Mouse (Mus musculus) CH12.LX (cell line): Measurements from ENCODE around the gene Foxp1. TPM values are rescaled to one million over a fixed set of nuclear protein-coding genes. Genes with fewer than 3 reads are reported as not detected.

Experiments
- DNase-seq: peaks from one replicate; pipeline ENCODE4 v3.0.0-alpha.2; 2013; ENCODE audit errors: extremely low read depth
- H3K27ac ChIP-seq: 2 replicates; pipeline ENCODE4 v1.5.1; 2012; ENCODE audit warnings: low read depth, mild to moderate bottlenecking, control low read depth, moderate library complexity; ENCODE audit not compliant: insufficient read depth
- H3K27me3 ChIP-seq: replicated peaks from 2 replicates; pipeline ENCODE3; 2012; ENCODE audit warnings: inconsistent platforms
- H3K36me3 ChIP-seq, 2 experiments: replicated peaks in 1 of 2; 2 replicates each; pipeline versions ENCODE3 to v1.6.1; 2012; ENCODE audit warnings: inconsistent platforms in 1 of 2, low read length in 1 of 2, mild to moderate bottlenecking in 1 of 2, mixed read lengths in 1 of 2, moderate library complexity in 1 of 2; ENCODE audit not compliant: control insufficient read depth in 1 of 2, insufficient read depth in 1 of 2
- H3K4me1 ChIP-seq, 2 experiments: 2 replicates each; pipeline ENCODE4 v1.6.1; 2012; ENCODE audit warnings: inconsistent platforms in 1 of 2, moderate library complexity in 1 of 2; ENCODE audit not compliant: insufficient read depth in 2 of 2, control insufficient read depth in 1 of 2
- H3K4me2 ChIP-seq: 2 replicates; pipeline ENCODE4 v1.6.1; 2012; ENCODE audit warnings: low read depth, mild to moderate bottlenecking, control low read depth; ENCODE audit not compliant: poor library complexity, insufficient read depth, severe bottlenecking
- H3K4me3 ChIP-seq, 3 experiments: fragments of 150-350 bp in 1 of 3; sonication (generic) in 1 of 3; replicated peaks in 1 of 3; 2 replicates each; pipeline versions ENCODE3 to v1.5.1; 2011 to 2012; ENCODE audit warnings: low read depth in 2 of 3, low read length in 2 of 3, mild to moderate bottlenecking in 2 of 3, moderate library complexity in 2 of 3, control low read depth in 1 of 3, improper control_type of control experiment in 1 of 3, inconsistent platforms in 1 of 3, mixed read lengths in 1 of 3; ENCODE audit not compliant: poor library complexity in 1 of 3
- H3K79me2 ChIP-seq: replicated peaks from 2 replicates; pipeline ENCODE4 v1.6.1; 2012; ENCODE audit warnings: mild to moderate bottlenecking, moderate library complexity; ENCODE audit not compliant: control insufficient read depth, poor library complexity, insufficient read depth, severe bottlenecking; ENCODE audit errors: extremely low read depth
- H3K9ac ChIP-seq: 2 replicates; pipeline ENCODE4 v1.6.1; 2012; ENCODE audit warnings: low read depth, mild to moderate bottlenecking, control low read depth, moderate library complexity; ENCODE audit not compliant: insufficient read depth
- H3K9me3 ChIP-seq: replicated peaks from 2 replicates; pipeline ENCODE3; 2012; ENCODE audit warnings: low read length, inconsistent platforms, mixed read lengths
- BHLHE40 ChIP-seq: IDR thresholded peaks from 2 replicates; pipeline ENCODE4 v1.6.1; 2011; ENCODE audit warnings: mild to moderate bottlenecking, low read depth, low read length, improper control_type of control experiment
- E2F4 ChIP-seq: IDR thresholded peaks from 2 replicates; pipeline ENCODE4 v1.6.1; 2011; ENCODE audit warnings: low read depth, low read length, improper control_type of control experiment; ENCODE audit not compliant: insufficient replicate concordance
- ELF1 ChIP-seq: IDR thresholded peaks from 2 replicates; pipeline ENCODE4 v1.6.1; 2014; ENCODE audit warnings: low read depth, mild to moderate bottlenecking, inconsistent platforms, low read length, improper control_type of control experiment
- EP300 ChIP-seq: IDR thresholded peaks from 2 replicates; pipeline ENCODE4 v1.6.1; 2011; ENCODE audit warnings: low read length, improper control_type of control experiment
- ETS1 ChIP-seq: conservative IDR thresholded peaks from 2 replicates; pipeline ENCODE4 v1.6.1; 2012; ENCODE audit warnings: low read depth, mild to moderate bottlenecking, inconsistent platforms, low read length, improper control_type of control experiment, moderate library complexity
- GABPA ChIP-seq: IDR thresholded peaks from 2 replicates; pipeline ENCODE4 v1.6.1; 2012; ENCODE audit warnings: low read depth, low read length, improper control_type of control experiment, inconsistent platforms; ENCODE audit not compliant: insufficient replicate concordance
- JUN ChIP-seq: IDR thresholded peaks from 2 replicates; pipeline ENCODE4 v1.6.1; 2011; ENCODE audit warnings: low read depth, mild to moderate bottlenecking, low read length, improper control_type of control experiment, moderate library complexity; ENCODE audit not compliant: insufficient read depth
- JUND ChIP-seq: conservative IDR thresholded peaks from 2 replicates; pipeline ENCODE4 v1.6.1; 2011; ENCODE audit warnings: low read depth, low read length, improper control_type of control experiment
- MAX ChIP-seq: IDR thresholded peaks from 2 replicates; pipeline ENCODE4 v1.6.1; 2011; ENCODE audit warnings: low read length, improper control_type of control experiment
- MXI1 ChIP-seq: IDR thresholded peaks from 2 replicates; pipeline ENCODE4 v1.6.1; 2011; ENCODE audit warnings: mild to moderate bottlenecking, low read depth, low read length, improper control_type of control experiment
- NELFE ChIP-seq: IDR thresholded peaks from 2 replicates; pipeline ENCODE4 v1.6.1; 2011; ENCODE audit warnings: low read depth, low read length, improper control_type of control experiment
- POLR2A ChIP-seq: IDR thresholded peaks from 2 replicates; pipeline ENCODE4 v1.6.1; 2011; ENCODE audit warnings: low read depth, mild to moderate bottlenecking, improper control_type of control experiment, low read length
- POLR2AphosphoS2 ChIP-seq: IDR thresholded peaks from 2 replicates; pipeline ENCODE4 v1.6.1; 2011; ENCODE audit warnings: low read depth, low read length, improper control_type of control experiment
- SIN3A ChIP-seq: IDR thresholded peaks from 2 replicates; pipeline ENCODE4 v1.6.1; 2012; ENCODE audit warnings: low read length, improper control_type of control experiment, inconsistent platforms
- TBP ChIP-seq: conservative IDR thresholded peaks from 2 replicates; pipeline ENCODE4 v1.6.1; 2011; ENCODE audit warnings: low read depth, low read length, improper control_type of control experiment
- UBTF ChIP-seq: IDR thresholded peaks from 2 replicates; pipeline ENCODE4 v1.6.1; 2012; ENCODE audit warnings: low read depth, mild to moderate bottlenecking, inconsistent platforms, low read length, improper control_type of control experiment, moderate library complexity
- USF1 ChIP-seq: IDR thresholded peaks from 2 replicates; pipeline ENCODE4 v1.6.1; 2014; ENCODE audit warnings: low read depth, mild to moderate bottlenecking, inconsistent platforms, low read length, improper control_type of control experiment
- USF2 ChIP-seq: conservative IDR thresholded peaks from 2 replicates; pipeline ENCODE4 v1.6.1; 2011; ENCODE audit warnings: low read depth, low read length, improper control_type of control experiment
- ZKSCAN1 ChIP-seq: IDR thresholded peaks from 2 replicates; pipeline ENCODE4 v1.6.1; 2012; ENCODE audit warnings: low read depth, inconsistent platforms, low read length, improper control_type of control experiment, borderline replicate concordance
- ZMIZ1 ChIP-seq: IDR thresholded peaks from 2 replicates; pipeline ENCODE4 v1.6.1; 2012; ENCODE audit warnings: low read depth, mild to moderate bottlenecking, inconsistent platforms, low read length, improper control_type of control experiment
- ZNF384 ChIP-seq: IDR thresholded peaks from 2 replicates; pipeline ENCODE4 v1.6.1; 2012; ENCODE audit warnings: low read depth, low read length, improper control_type of control experiment, inconsistent platforms
- dilution Hi-C: fragments of 300-500 bp; cut with MboI; formaldehyde crosslinking; loops from 2 replicates; pipeline ENCODE4 v1.14.3; 2020; ENCODE audit warnings: low sequenced_read_pairs; ENCODE audit not compliant: extremely low pct_unique_long_range_greater_than_20kb, extremely low pct_ligation_motif_present
- in situ Hi-C: fragments of 300-500 bp; cut with MboI; formaldehyde crosslinking; loops from 3 replicates; pipeline ENCODE4 v1.14.3; 2019; ENCODE audit warnings: low sequenced_read_pairs, low pct_ligation_motif_present, low pct_unique_long_range_greater_than_20kb, mixed read lengths
- polyA plus RNA-seq: library from polyadenylated mRNA; unstranded; fragments of >175 nt; gene quantifications from 2 replicates; pipeline ENCODE4 v1.2.1, GENCODE M21; 2012; ENCODE audit warnings: low read depth; ENCODE audit not compliant: insufficient read length
- total RNA-seq, 2 experiments: library from RNA; depleted of rRNA; stranded (reverse); fragments of 300-350 nt in 1 of 2; fragments of >200 nt in 1 of 2; gene quantifications; 2 replicates each; pipeline ENCODE4 v1.2.3; 2012 to 2014

Foxp1 gene
- total and polyA plus RNA-seq, 3 experiments: 66.5 to 105 (median 87.4) TPM

GRCm38 (mm10) chr6:99027542-99028160, 494.9 kb downstream of the Foxp1 start:
- dilution Hi-C loops (no loop called here), in situ Hi-C loops (no loop called here)
- H3K9me3 ChIP-seq: no peaks in the 10 kb centered on the region
- peaks cover 94% of the 10 kb centered on the region for H3K79me2 ChIP-seq
- peak overlapping the region; percentile 74 to 89 (median 79) for H3K4me3 ChIP-seq
- no peak for DNase-seq
- H3K27ac ChIP-seq: peak overlapping the region; percentile 92
- peaks cover 6 to 40% of the 10 kb centered on the region in 2 experiments for H3K4me1 ChIP-seq
- TF ChIP-seq ELF1 (0 out of 2 replicates have a peak, but pooled peaks have one; percentile 5), JUN (no peak), ZMIZ1 (0 out of 2 replicates have a peak, but pooled peaks have one; percentile 22), MXI1 (peak; percentile 61), SIN3A (peak; percentile 51; the same call in 1 of the 2 replicates)
- H3K27me3 ChIP-seq: no peaks in the 10 kb centered on the region
- peak overlapping the region; percentile 24 for H3K4me2 ChIP-seq
- peaks cover 0 to 3% of the 10 kb centered on the region in 2 experiments for H3K36me3 ChIP-seq
- peak overlapping the region; percentile 96 for H3K9ac ChIP-seq

DNA sequence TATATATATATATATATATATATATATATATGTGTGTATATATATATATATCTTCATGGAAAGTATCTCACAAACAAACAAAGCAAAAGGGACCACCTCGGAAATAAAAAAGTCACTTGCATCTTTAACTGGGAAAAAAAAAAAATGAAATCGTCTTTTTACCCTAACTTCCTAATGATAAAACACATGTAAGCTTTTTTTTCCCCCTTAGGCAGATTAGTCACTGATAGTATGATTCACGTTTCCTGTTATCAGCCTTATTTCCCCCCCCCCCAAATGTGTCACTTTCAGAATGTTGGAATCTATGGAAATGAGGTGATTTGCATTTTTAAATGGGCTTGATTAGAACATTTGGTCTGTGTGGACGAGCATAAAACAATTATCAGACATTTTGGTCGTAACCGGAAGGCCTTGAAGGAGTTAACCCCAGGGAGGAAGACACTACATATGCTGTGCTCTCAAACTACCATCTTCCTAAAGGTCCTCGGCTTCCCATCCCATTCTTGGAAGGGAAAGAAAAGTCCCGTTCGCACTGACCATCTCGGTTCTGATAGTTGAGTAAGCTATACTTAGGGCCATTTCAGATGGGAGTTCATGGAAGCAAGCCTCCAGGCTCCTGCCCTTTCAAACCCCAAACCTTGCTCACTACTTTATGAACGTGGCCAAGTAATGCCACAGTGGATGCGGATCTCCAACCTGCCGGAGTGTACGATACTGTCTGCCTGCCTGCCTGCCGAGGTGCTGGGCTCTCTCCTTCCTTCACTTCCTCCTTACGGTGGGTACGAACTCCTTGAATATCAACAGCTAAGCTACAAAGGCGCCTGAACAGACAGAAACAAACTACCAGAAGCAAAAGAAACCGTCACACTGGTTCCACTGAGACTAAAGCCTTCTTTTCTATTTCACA, 495.6 kb downstream of the Foxp1 start:
- peaks cover 0 to 3% of the 10 kb centered on the region in 2 experiments for H3K36me3 ChIP-seq
- in situ Hi-C loops: no loop called here
- H3K27ac ChIP-seq: peak overlapping the region; percentile 92

More for the DNA sequence above, 495.6 kb downstream of the Foxp1 start:
- peak; percentile 72 for DNase-seq
- dilution Hi-C loops: no loop called here
- Histone ChIP-seq H3K79me2 (peaks cover 94% of the 10 kb centered on the region), H3K9ac (peak overlapping the region; percentile 96), H3K4me2 (peak overlapping the region; percentile 24), H3K9me3 (no peaks in the 10 kb centered on the region), H3K27me3 (no peaks in the 10 kb centered on the region), H3K4me1 (peaks cover 4 to 41% of the 10 kb centered on the region in 2 experiments; a peak in 3 of 4 replicates), H3K4me3 (peak overlapping the region; percentile 74 to 89 (median 79))
- peak; percentile 50; the same call in 1 of the 2 replicates for TF ChIP-seq ETS1
- TF ChIP-seq ZNF384: peak; percentile 61
- peak; percentile 54; the same call in 1 of the 2 replicates for TF ChIP-seq ZMIZ1
- no peak for TF ChIP-seq JUND
- TF ChIP-seq E2F4: no peak
- no peak; the same call in 1 of the 2 replicates for TF ChIP-seq TBP
- peak; percentile 42; the same call in 1 of the 2 replicates for TF ChIP-seq BHLHE40
- TF ChIP-seq USF2: no peak
- no peak for TF ChIP-seq NELFE
- peak; percentile 5; the same call in 1 of the 2 replicates for TF ChIP-seq EP300
- peak; percentile 41 for TF ChIP-seq POLR2A
- TF ChIP-seq USF1: no peak
- TF ChIP-seq JUN: no peak; the same call in 1 of the 2 replicates
- no peak; the same call in 1 of the 2 replicates for TF ChIP-seq MAX
- TF ChIP-seq ZKSCAN1: no peak
- TF ChIP-seq GABPA: no peak
- TF ChIP-seq POLR2AphosphoS2: no peak
- TF ChIP-seq UBTF: peak; percentile 82; the same call in 1 of the 2 replicates
- peak; percentile 18; the same call in 1 of the 2 replicates for TF ChIP-seq SIN3A
